Mouse (Mus musculus): ENCODE data around the gene Meis1. TPM values are rescaled to one million over a fixed set of nuclear protein-coding genes. Genes with fewer than 3 reads are reported as not detected.

Meis1 gene
- polyA plus RNA-seq, 1 experiment from 2014 or later = 39.6 TPM

GRCm38 (mm10) chr11:18900489-18900888, 118.3 kb downstream of the Meis1 start:
- ATAC-seq (no peak), DNase-seq (ENCODE audit: low spot score) (no peak)
- no peaks in the 10 kb centered on the region for H3K9me3 ChIP-seq (ENCODE audit: low read length)
- H3K9ac ChIP-seq (replicated peaks; ENCODE audit: low read depth) = no peak overlapping the region
- TF ChIP-seq EP300 (IDR thresholded peaks at IDR 0.05) (no peak), CTCF (IDR thresholded peaks at IDR 0.05) (no peak)
- WGBS = 37% methylated on average over 2 of the region's 2 CpGs
- H3K4me2 ChIP-seq (replicated peaks; ENCODE audit: low read depth, low read length) = no peak overlapping the region
- no peaks in the 10 kb centered on the region for H3K36me3 ChIP-seq (ENCODE audit: insufficient read depth, low read length)
- H3K27ac ChIP-seq (ENCODE audit: low read length) = no peak overlapping the region
- no peaks in the 10 kb centered on the region for H3K27me3 ChIP-seq (replicated peaks; ENCODE audit: insufficient read depth, low read length)
- no peaks in the 10 kb centered on the region for H3K4me1 ChIP-seq (ENCODE audit: insufficient read depth, low read depth, low read length)
- no peak overlapping the region for H3K4me3 ChIP-seq (ENCODE audit: low read depth, low read length)

- no peaks in the 10 kb centered on the region for H3K4me1 ChIP-seq (ENCODE audit: insufficient read depth, low read depth, low read length)
- H3K9me3 ChIP-seq (ENCODE audit: low read length) = no peaks in the 10 kb centered on the region
- DNase-seq (ENCODE audit: low spot score) = no peak
- H3K4me2 ChIP-seq (replicated peaks; ENCODE audit: low read depth, low read length) = no peak overlapping the region
- no peak overlapping the region for H3K27ac ChIP-seq (ENCODE audit: low read length)
- ATAC-seq = no peak
- TF ChIP-seq EP300 (IDR thresholded peaks at IDR 0.05) (no peak), CTCF (IDR thresholded peaks at IDR 0.05) (no peak)
- H3K27me3 ChIP-seq (replicated peaks; ENCODE audit: insufficient read depth, low read length) = no peaks in the 10 kb centered on the region
- H3K4me3 ChIP-seq (ENCODE audit: low read depth, low read length) = no peak overlapping the region
- no peak overlapping the region for H3K9ac ChIP-seq (replicated peaks; ENCODE audit: low read depth)
- H3K36me3 ChIP-seq (ENCODE audit: insufficient read depth, low read length) = no peaks in the 10 kb centered on the region
- WGBS = 12% methylated on average over 4 of the region's 4 CpGs
Measured at GRCm38 (mm10) chr11:18898862-18899261, 119.9 kb downstream of the Meis1 start.

- no peak overlapping the region for H3K4me3 ChIP-seq (ENCODE audit: low read depth, low read length)
- ATAC-seq = peak; percentile 37; the same call in 1 of the 2 replicates
- TF ChIP-seq CTCF (IDR thresholded peaks at IDR 0.05) (no peak), EP300 (IDR thresholded peaks at IDR 0.05) (no peak)
- no peaks in the 10 kb centered on the region for H3K36me3 ChIP-seq (ENCODE audit: insufficient read depth, low read length)
- H3K27me3 ChIP-seq (replicated peaks; ENCODE audit: insufficient read depth, low read length) = no peaks in the 10 kb centered on the region
- H3K9me3 ChIP-seq (ENCODE audit: low read length) = no peaks in the 10 kb centered on the region
- 7% methylated on average over 7 of the region's 7 CpGs for WGBS
- no peak overlapping the region for H3K4me2 ChIP-seq (replicated peaks; ENCODE audit: low read depth, low read length)
- peak; percentile 54 for DNase-seq (ENCODE audit: low spot score)
- H3K27ac ChIP-seq (ENCODE audit: low read length) = no peak overlapping the region
- H3K9ac ChIP-seq (replicated peaks; ENCODE audit: low read depth) = no peak overlapping the region
- no peaks in the 10 kb centered on the region for H3K4me1 ChIP-seq (ENCODE audit: insufficient read depth, low read depth, low read length)
Measured at GRCm38 (mm10) chr11:18897921-18898646, 120.7 kb downstream of the Meis1 start.

- no peaks in the 10 kb centered on the region for H3K9me3 ChIP-seq (ENCODE audit: low read length)
- no peak overlapping the region for H3K4me3 ChIP-seq (ENCODE audit: low read depth, low read length)
- H3K27ac ChIP-seq (ENCODE audit: low read length) = no peak overlapping the region
- H3K4me2 ChIP-seq (replicated peaks; ENCODE audit: low read depth, low read length) = no peak overlapping the region
- no peak overlapping the region for H3K9ac ChIP-seq (replicated peaks; ENCODE audit: low read depth)
- H3K4me1 ChIP-seq (ENCODE audit: insufficient read depth, low read depth, low read length) = no peaks in the 10 kb centered on the region
- H3K36me3 ChIP-seq (ENCODE audit: insufficient read depth, low read length) = no peaks in the 10 kb centered on the region
- TF ChIP-seq CTCF (IDR thresholded peaks at IDR 0.05) = no peak
- no peak for TF ChIP-seq EP300 (IDR thresholded peaks at IDR 0.05)
- H3K27me3 ChIP-seq (replicated peaks; ENCODE audit: insufficient read depth, low read length) = no peaks in the 10 kb centered on the region
- no peak for ATAC-seq
- 57% methylated on average over 2 of the region's 2 CpGs for WGBS
- no peak for DNase-seq (ENCODE audit: low spot score)
Measured at GRCm38 (mm10) chr11:18897250-18897649, 121.5 kb downstream of the Meis1 start.

DNA sequence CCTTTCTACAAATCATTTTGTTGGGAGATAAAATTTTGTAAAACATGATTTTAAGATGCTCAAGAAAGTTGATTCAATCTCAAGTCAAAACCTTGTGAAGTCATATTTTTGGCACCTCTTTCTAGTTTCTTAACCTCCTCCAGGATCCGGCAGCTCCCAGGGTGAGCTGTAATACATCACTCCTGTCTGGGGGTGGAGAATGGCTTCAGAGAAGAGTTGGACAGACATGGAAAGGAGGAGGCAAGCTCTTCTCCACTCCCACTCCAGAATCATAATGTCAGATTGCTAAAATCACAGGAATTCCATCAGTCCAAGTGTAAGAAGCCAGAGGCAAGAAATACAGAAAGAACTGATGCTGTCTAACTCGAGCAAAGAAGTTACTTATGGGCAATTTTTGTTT, 126.3 kb downstream of the Meis1 start:
- H3K4me1 ChIP-seq (ENCODE audit: insufficient read depth, low read depth, low read length) = no peaks in the 10 kb centered on the region; the same call in 1 of the 2 replicates
- no peak overlapping the region for H3K9ac ChIP-seq (replicated peaks; ENCODE audit: low read depth)
- H3K27ac ChIP-seq (ENCODE audit: low read length) = no peak overlapping the region
- H3K4me3 ChIP-seq (ENCODE audit: low read depth, low read length) = no peak overlapping the region
- TF ChIP-seq EP300 (IDR thresholded peaks at IDR 0.05) = no peak
- TF ChIP-seq CTCF (IDR thresholded peaks at IDR 0.05) = no peak
- H3K9me3 ChIP-seq (ENCODE audit: low read length) = no peaks in the 10 kb centered on the region
- H3K36me3 ChIP-seq (ENCODE audit: insufficient read depth, low read length) = no peaks in the 10 kb centered on the region
- H3K27me3 ChIP-seq (replicated peaks; ENCODE audit: insufficient read depth, low read length) = no peaks in the 10 kb centered on the region
- H3K4me2 ChIP-seq (replicated peaks; ENCODE audit: low read depth, low read length) = no peak overlapping the region
- DNase-seq (ENCODE audit: low spot score) = peak; percentile 38
- 40% methylated on average over 2 of the region's 2 CpGs for whole genome bisulfite sequencing
- 0 out of 2 replicates have a peak, but pooled peaks have one; percentile 26 for ATAC-seq

- Histone ChIP-seq H3K4me1 (ENCODE audit: insufficient read depth, low read depth, low read length) (no peaks in the 10 kb centered on the region; the same call in 1 of the 2 replicates), H3K9me3 (ENCODE audit: low read length) (no peaks in the 10 kb centered on the region), H3K4me3 (ENCODE audit: low read depth, low read length) (no peak overlapping the region), H3K27me3 (replicated peaks; ENCODE audit: insufficient read depth, low read length) (no peaks in the 10 kb centered on the region), H3K4me2 (replicated peaks; ENCODE audit: low read depth, low read length) (no peak overlapping the region), H3K27ac (ENCODE audit: low read length) (no peak overlapping the region), H3K9ac (replicated peaks; ENCODE audit: low read depth) (no peak overlapping the region), H3K36me3 (ENCODE audit: insufficient read depth, low read length) (no peaks in the 10 kb centered on the region)
- peak; percentile 45 for DNase-seq (ENCODE audit: low spot score)
- 23% methylated on average over 5 of the region's 5 CpGs for WGBS
- no peak for ATAC-seq
- TF ChIP-seq CTCF (IDR thresholded peaks at IDR 0.05) (no peak), EP300 (IDR thresholded peaks at IDR 0.05) (no peak)
Measured at GRCm38 (mm10) chr11:18889139-18889538, 129.6 kb downstream of the Meis1 start.

Measured in lung, postnatal 0 days (tissue).